Comparison of ENCODE assay signal across 8 mouse cellular contexts in the genomic region with DNA sequence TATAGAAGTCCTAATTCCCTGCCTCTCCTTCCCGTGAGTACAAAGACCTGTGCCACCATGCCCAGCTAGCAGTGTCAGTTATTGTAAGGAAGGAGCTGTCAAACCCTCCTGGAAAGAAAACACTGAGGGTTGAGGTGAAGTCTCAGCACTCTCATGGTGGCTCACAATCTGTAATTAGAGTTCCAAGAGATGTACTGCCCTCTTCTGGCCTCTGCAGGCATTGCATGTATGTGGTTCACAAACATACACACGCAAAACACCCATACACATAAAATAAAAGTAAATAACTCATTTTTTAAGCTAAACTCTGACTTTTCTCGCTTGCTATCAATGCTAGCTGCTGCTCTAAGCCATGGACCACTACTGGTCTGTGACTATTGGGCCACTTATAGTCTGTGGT. TPM values are rescaled to one million over a fixed set of nuclear protein-coding genes. Genes with fewer than 3 reads are reported as not detected.
DNase-seq lines count a peak whose midpoint lies in the region; ATAC-seq and TF ChIP-seq lines count a peak whose summit lies in the region.

No protein-coding gene starts in this region.

- no peak overlapping the region for H3K4me3 ChIP-seq in intestine, postnatal 0 days (ENCODE audit: low read depth, low read length)
- H3K4me3 ChIP-seq in intestine, embryonic 15.5 days (replicated peaks): no peak overlapping the region
- no peak overlapping the region for H3K4me3 ChIP-seq in forebrain, embryonic 11.5 days (ENCODE audit: low read depth, low read length)
- H3K4me3 ChIP-seq in liver, postnatal 0 days (ENCODE audit: low read depth, low read length): no peak overlapping the region

- no peak overlapping the region for H3K27ac ChIP-seq in intestine, postnatal 0 days (ENCODE audit: low read depth, low read length)
- no peak overlapping the region for H3K27ac ChIP-seq in intestine, embryonic 15.5 days
- H3K27ac ChIP-seq in forebrain, embryonic 11.5 days (ENCODE audit: low read depth, low read length): no peak overlapping the region
- no peak overlapping the region for H3K27ac ChIP-seq in liver, postnatal 0 days (ENCODE audit: low read depth)

- H3K36me3 ChIP-seq in intestine, postnatal 0 days (ENCODE audit: control insufficient read depth, insufficient read depth): no peaks in the 10 kb centered on the region
- no peaks in the 10 kb centered on the region for H3K36me3 ChIP-seq in intestine, embryonic 15.5 days
- H3K36me3 ChIP-seq in forebrain, embryonic 11.5 days (ENCODE audit: control insufficient read depth, insufficient read depth, low read length): no peaks in the 10 kb centered on the region
- peaks cover 7% of the 10 kb centered on the region; the same call in 1 of the 2 replicates for H3K36me3 ChIP-seq in liver, postnatal 0 days (replicated peaks; ENCODE audit: insufficient read depth, low read length)

- no peaks in the 10 kb centered on the region for H3K4me1 ChIP-seq in intestine, postnatal 0 days (replicated peaks; ENCODE audit: control insufficient read depth, insufficient read depth, low read length)
- H3K4me1 ChIP-seq in intestine, embryonic 15.5 days (replicated peaks): no peaks in the 10 kb centered on the region
- no peaks in the 10 kb centered on the region for H3K4me1 ChIP-seq in forebrain, embryonic 11.5 days (replicated peaks; ENCODE audit: control insufficient read depth, insufficient read depth, low read length)
- no peaks in the 10 kb centered on the region for H3K4me1 ChIP-seq in liver, postnatal 0 days (ENCODE audit: insufficient read depth)

- TF ChIP-seq CTCF in intestine, postnatal 0 days (IDR thresholded peaks at IDR 0.05; ENCODE audit: low read depth): peak; percentile 80
- peak; percentile 89 for TF ChIP-seq CTCF in liver, postnatal 0 days (IDR thresholded peaks at IDR 0.05; ENCODE audit: low read depth)

- no peaks in the 10 kb centered on the region for H3K27me3 ChIP-seq in intestine, postnatal 0 days (replicated peaks; ENCODE audit: control insufficient read depth, insufficient read depth, low read length)
- H3K27me3 ChIP-seq in intestine, embryonic 15.5 days (replicated peaks): no peaks in the 10 kb centered on the region
- no peaks in the 10 kb centered on the region for H3K27me3 ChIP-seq in forebrain, embryonic 11.5 days (ENCODE audit: control insufficient read depth, insufficient read depth, low read length)
- H3K27me3 ChIP-seq in liver, postnatal 0 days (ENCODE audit: insufficient read depth, low read length): no peaks in the 10 kb centered on the region

- TF ChIP-seq EP300 in liver, postnatal 0 days (IDR thresholded peaks at IDR 0.05; ENCODE audit: low read depth): no peak

- WGBS in intestine, postnatal 0 days: 68% methylated on average over 3 of the region's 3 CpGs
- 66% methylated on average over 3 of the region's 3 CpGs for WGBS in intestine, embryonic 15.5 days
- 48% methylated on average over 3 of the region's 3 CpGs for WGBS in forebrain, embryonic 11.5 days
- 54% methylated on average over 3 of the region's 3 CpGs for WGBS in liver, postnatal 0 days (ENCODE audit: insufficient replicate concordance)

- no peak overlapping the region for H3K9ac ChIP-seq in intestine, postnatal 0 days (ENCODE audit: low read depth, low read length)
- no peak overlapping the region for H3K9ac ChIP-seq in intestine, embryonic 15.5 days
- no peak overlapping the region for H3K9ac ChIP-seq in forebrain, embryonic 11.5 days (ENCODE audit: low read length)
- no peak overlapping the region for H3K9ac ChIP-seq in liver, postnatal 0 days (replicated peaks)

- DNase-seq in adipocyte (ENCODE audit: low spot score): peak; percentile 32
- peak; percentile 69 for DNase-seq in forebrain, embryonic 11.5 days (ENCODE audit: low spot score)
- DNase-seq in liver, postnatal 0 days: peak; percentile 73
- peak; percentile 62 to 81 for DNase-seq in spleen, postnatal 4 days (ENCODE audit: low spot score in 2 of 2)
- no peak for DNase-seq in right cerebral cortex, adult 18-20 months

- no peaks in the 10 kb centered on the region for H3K9me3 ChIP-seq in intestine, postnatal 0 days (ENCODE audit: control insufficient read depth)
- H3K9me3 ChIP-seq in intestine, embryonic 15.5 days: no peaks in the 10 kb centered on the region
- H3K9me3 ChIP-seq in forebrain, embryonic 11.5 days (ENCODE audit: control insufficient read depth, low read length): no peaks in the 10 kb centered on the region
- H3K9me3 ChIP-seq in liver, postnatal 0 days (ENCODE audit: low read length): no peaks in the 10 kb centered on the region

- no peak overlapping the region for H3K4me2 ChIP-seq in intestine, postnatal 0 days (replicated peaks; ENCODE audit: low read depth)
- H3K4me2 ChIP-seq in intestine, embryonic 15.5 days (replicated peaks): no peak overlapping the region
- H3K4me2 ChIP-seq in forebrain, embryonic 11.5 days (ENCODE audit: low read depth, low read length, severe bottlenecking): no peak overlapping the region
- H3K4me2 ChIP-seq in liver, postnatal 0 days (ENCODE audit: low read depth, low read length): no peak overlapping the region

- no peak for ATAC-seq in intestine, postnatal 0 days
- no peak for ATAC-seq in intestine, embryonic 15.5 days
- ATAC-seq in CD4-positive, CD25-positive, alpha-beta regulatory T cell, adult 4 months: peak; percentile 84
- ATAC-seq in forebrain, embryonic 11.5 days (replicated peaks; ENCODE audit: low FRiP score): no peak
- no peak for ATAC-seq in liver, postnatal 0 days

RNA-seq across cellular contexts. Expression of gene Sec61a2, which starts 11.4 kb away (rescaled TPM):
- polyA plus RNA-seq in intestine, postnatal 0 days (2015; fragmentation: Nextera tagmentation; extraction: Ambion mirVana): 17.4 and 17.5 TPM in 2 replicates
- polyA plus RNA-seq in intestine, embryonic 15.5 days (2015; fragmentation: Nextera tagmentation; extraction: Ambion mirVana): 62.3 and 64.8 TPM in 2 replicates
- 10 to 100 TPM; 17.6 to 25.1 TPM for polyA plus RNA-seq in CD4-positive, CD25-positive, alpha-beta regulatory T cell, adult 4 months (2017; shearing (Covaris generic))
- polyA plus RNA-seq in forebrain, embryonic 11.5 days (2014; fragmentation: Nextera tagmentation; extraction: Ambion mirVana): 77.3 and 88.3 TPM in 2 replicates
- polyA plus RNA-seq in liver, postnatal 0 days (2015; fragmentation: Nextera tagmentation; extraction: Ambion mirVana): 8.3 and 9.5 TPM in 2 replicates

RNA-seq across cellular contexts. Expression of gene Dhtkd1, which starts 36.0 kb away (rescaled TPM):
- polyA plus RNA-seq in intestine, postnatal 0 days (2015; fragmentation: Nextera tagmentation; extraction: Ambion mirVana): 0.26 and 0.27 TPM in 2 replicates
- 2.8 and 3.5 TPM in 2 replicates for polyA plus RNA-seq in intestine, embryonic 15.5 days (2015; fragmentation: Nextera tagmentation; extraction: Ambion mirVana)
- under 1 TPM in 1 of 2 experiments, not detected in 1; 0.05 TPM for polyA plus RNA-seq in CD4-positive, CD25-positive, alpha-beta regulatory T cell, adult 4 months (2017; shearing (Covaris generic))
- 4.0 and 5.0 TPM in 2 replicates for polyA plus RNA-seq in forebrain, embryonic 11.5 days (2014; fragmentation: Nextera tagmentation; extraction: Ambion mirVana)
- polyA plus RNA-seq in liver, postnatal 0 days (2015; fragmentation: Nextera tagmentation; extraction: Ambion mirVana): 5.3 TPM in 2 replicates

RNA-seq across cellular contexts. Expression of gene Gm13199, which starts 43.9 kb away (rescaled TPM):
- polyA plus RNA-seq in intestine, postnatal 0 days (2015; fragmentation: Nextera tagmentation; extraction: Ambion mirVana): 0.22 and 0.47 TPM in 2 replicates
- polyA plus RNA-seq in intestine, embryonic 15.5 days (2015; fragmentation: Nextera tagmentation; extraction: Ambion mirVana): 1.3 and 1.8 TPM in 2 replicates
- 1 to 10 TPM in 1 of 2 experiments, not detected in 1; 2.5 TPM for polyA plus RNA-seq in CD4-positive, CD25-positive, alpha-beta regulatory T cell, adult 4 months (2017; shearing (Covaris generic))
- polyA plus RNA-seq in forebrain, embryonic 11.5 days (2014; fragmentation: Nextera tagmentation; extraction: Ambion mirVana): 2.3 and 2.9 TPM in 2 replicates
- 0.21 and 0.52 TPM in 2 replicates for polyA plus RNA-seq in liver, postnatal 0 days (2015; fragmentation: Nextera tagmentation; extraction: Ambion mirVana)

RNA-seq across cellular contexts. Expression of gene Upf2, which starts 44.6 kb away (rescaled TPM):
- 5.1 and 5.2 TPM in 2 replicates for polyA plus RNA-seq in intestine, postnatal 0 days (2015; fragmentation: Nextera tagmentation; extraction: Ambion mirVana)
- 8.4 and 9.1 TPM in 2 replicates for polyA plus RNA-seq in intestine, embryonic 15.5 days (2015; fragmentation: Nextera tagmentation; extraction: Ambion mirVana)
- polyA plus RNA-seq in CD4-positive, CD25-positive, alpha-beta regulatory T cell, adult 4 months (2017; shearing (Covaris generic)): 10 to 100 TPM; 18.5 to 20.8 TPM
- 13.5 and 14.2 TPM in 2 replicates for polyA plus RNA-seq in forebrain, embryonic 11.5 days (2014; fragmentation: Nextera tagmentation; extraction: Ambion mirVana)
- 2.8 and 3.3 TPM in 2 replicates for polyA plus RNA-seq in liver, postnatal 0 days (2015; fragmentation: Nextera tagmentation; extraction: Ambion mirVana)
